Mouse (Mus musculus) kidney, postnatal 36 days (tissue): ENCODE results near the gene Crybg2.

Experiments used
- DNase-seq, 2 experiments: peaks; one replicate each; pipeline ENCODE4 v3.0.0; 2021 to 2022; ENCODE audit warnings: mixed read lengths in 2 of 2

Gene Crybg2

GRCm38 (mm10) chr4:134122281-134122680 is 61.7 kb downstream of the Crybg2 start:
- DNase-seq: no peak

GRCm38 (mm10) chr4:134123147-134123546 is 62.5 kb downstream of the Crybg2 start:
- no peak for DNase-seq

- DNase-seq: peak in 1 of 2 experiments; percentile 53
Observed at GRCm38 (mm10) chr4:134123680-134124551, 63.3 kb downstream of the Crybg2 start.

GRCm38 (mm10) chr4:134125383-134126060 is 64.9 kb downstream of the Crybg2 start:
- DNase-seq: no peak

- no peak for DNase-seq
Observed at GRCm38 (mm10) chr4:134126300-134127120, 65.9 kb downstream of the Crybg2 start.

- DNase-seq: no peak
Observed at GRCm38 (mm10) chr4:134127121-134127455, 66.5 kb downstream of the Crybg2 start.

- no peak for DNase-seq
Observed at GRCm38 (mm10) chr4:134127793-134128192, 67.2 kb downstream of the Crybg2 start.

- DNase-seq: peak; percentile 89 to 93
Observed at GRCm38 (mm10) chr4:134128221-134128982, 67.8 kb downstream of the Crybg2 start, which contains the start of gene Sh3bgrl3. Gene Sh3bgrl3, minus strand, starts transcription at chr4:134128789.

GRCm38 (mm10) chr4:134128983-134129362 is 68.4 kb downstream of the Crybg2 start:
- DNase-seq: peak; percentile 25 to 53

- no peak for DNase-seq
Observed at GRCm38 (mm10) chr4:134129482-134129881, 68.9 kb downstream of the Crybg2 start.

- no peak for DNase-seq
Observed at GRCm38 (mm10) chr4:134132117-134132516, 71.5 kb downstream of the Crybg2 start.

GRCm38 (mm10) chr4:134132519-134133095 is 72.0 kb downstream of the Crybg2 start:
- no peak for DNase-seq

- no peak for DNase-seq
Observed at GRCm38 (mm10) chr4:134136280-134136926, 75.8 kb downstream of the Crybg2 start.

- no peak for DNase-seq
Observed at GRCm38 (mm10) chr4:134138857-134139256, 78.2 kb downstream of the Crybg2 start.
